Mouse (Mus musculus) ES-Bruce4 (cell line): ENCODE measurements around the gene Egflam. TPM values are rescaled to one million over a fixed set of nuclear protein-coding genes. Genes with fewer than 3 reads are reported as not detected.

Source experiments
- H3K27ac ChIP-seq: 2 replicates; pipeline ENCODE4 v1.5.1; 2012; ENCODE audit warnings: low read length, inconsistent platforms; ENCODE audit not compliant: insufficient read depth
- H3K27me3 ChIP-seq: 2 replicates; pipeline ENCODE4 v1.6.1; 2012; ENCODE audit warnings: mild to moderate bottlenecking, low read length, inconsistent platforms; ENCODE audit not compliant: control insufficient read depth, poor library complexity, insufficient read depth, severe bottlenecking
- H3K36me3 ChIP-seq: 2 replicates; pipeline ENCODE4 v1.6.1; 2012; ENCODE audit warnings: inconsistent platforms, mild to moderate bottlenecking, low read length, moderate library complexity; ENCODE audit not compliant: control insufficient read depth, poor library complexity, insufficient read depth, severe bottlenecking
- H3K4me1 ChIP-seq: one replicate; pipeline ENCODE4 v1.8.1; 2011; ENCODE audit warnings: low read length; ENCODE audit not compliant: control insufficient read depth, insufficient read depth
- H3K4me3 ChIP-seq: 2 replicates; pipeline ENCODE4 v1.5.1; 2011; ENCODE audit warnings: low read depth, mild to moderate bottlenecking, low read length
- H3K9ac ChIP-seq: 2 replicates; pipeline ENCODE4 v1.6.1; 2012; ENCODE audit warnings: low read depth, mild to moderate bottlenecking, inconsistent platforms; ENCODE audit not compliant: poor library complexity, severe bottlenecking
- H3K9me3 ChIP-seq: replicated peaks from 2 replicates; pipeline ENCODE4 v1.6.1; 2012; ENCODE audit warnings: mild to moderate bottlenecking, low read length, inconsistent platforms; ENCODE audit not compliant: control insufficient read depth, poor library complexity, insufficient read depth, severe bottlenecking
- CTCF ChIP-seq: IDR thresholded peaks from one replicate; pipeline ENCODE4 v1.8.1; 2011; ENCODE audit warnings: low read depth, low read length
- EP300 ChIP-seq: IDR thresholded peaks from 2 replicates; pipeline ENCODE4 v1.6.1; 2011; ENCODE audit warnings: low read depth, low read length; ENCODE audit not compliant: insufficient read depth
- POLR2A ChIP-seq: IDR thresholded peaks from one replicate; pipeline ENCODE4 v1.8.1; 2011; ENCODE audit warnings: low read length; ENCODE audit not compliant: insufficient read depth
- polyA plus RNA-seq: library from polyadenylated mRNA; stranded (reverse); fragments of >200 nt; gene quantifications from 2 replicates; pipeline ENCODE4 v1.2.4, GENCODE M21; 2011; ENCODE audit warnings: low read depth; ENCODE audit not compliant: missing spikeins, insufficient read depth, insufficient read length

Egflam gene
- polyA plus RNA-seq, 1 experiment, result 1.8 TPM

DNA sequence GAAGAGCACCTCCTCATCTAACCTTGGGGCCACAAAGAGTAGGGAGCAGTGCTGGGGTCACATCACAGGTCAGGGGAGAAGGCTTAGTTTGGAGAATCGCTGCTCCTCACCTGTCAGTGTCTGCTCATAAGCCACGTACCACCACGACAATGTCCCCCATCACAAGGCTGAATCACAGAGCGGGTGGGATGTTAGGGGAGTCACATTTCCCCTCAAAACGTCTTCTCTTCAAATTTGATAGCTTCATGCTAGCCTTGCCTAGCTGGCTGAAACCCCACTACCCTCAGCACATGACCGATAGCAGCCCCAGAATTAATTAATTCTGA, 181.0 kb downstream of the Egflam start:
- H3K27me3 ChIP-seq, result no peaks in the 10 kb centered on the region
- no peaks in the 10 kb centered on the region for H3K36me3 ChIP-seq
- no peak overlapping the region for H3K4me3 ChIP-seq
- TF ChIP-seq CTCF (no peak), EP300 (no peak)
- H3K9ac ChIP-seq, result no peak overlapping the region
- no peaks in the 10 kb centered on the region for H3K9me3 ChIP-seq
- H3K4me1 ChIP-seq, result no peaks in the 10 kb centered on the region
- no peak overlapping the region for H3K27ac ChIP-seq

DNA sequence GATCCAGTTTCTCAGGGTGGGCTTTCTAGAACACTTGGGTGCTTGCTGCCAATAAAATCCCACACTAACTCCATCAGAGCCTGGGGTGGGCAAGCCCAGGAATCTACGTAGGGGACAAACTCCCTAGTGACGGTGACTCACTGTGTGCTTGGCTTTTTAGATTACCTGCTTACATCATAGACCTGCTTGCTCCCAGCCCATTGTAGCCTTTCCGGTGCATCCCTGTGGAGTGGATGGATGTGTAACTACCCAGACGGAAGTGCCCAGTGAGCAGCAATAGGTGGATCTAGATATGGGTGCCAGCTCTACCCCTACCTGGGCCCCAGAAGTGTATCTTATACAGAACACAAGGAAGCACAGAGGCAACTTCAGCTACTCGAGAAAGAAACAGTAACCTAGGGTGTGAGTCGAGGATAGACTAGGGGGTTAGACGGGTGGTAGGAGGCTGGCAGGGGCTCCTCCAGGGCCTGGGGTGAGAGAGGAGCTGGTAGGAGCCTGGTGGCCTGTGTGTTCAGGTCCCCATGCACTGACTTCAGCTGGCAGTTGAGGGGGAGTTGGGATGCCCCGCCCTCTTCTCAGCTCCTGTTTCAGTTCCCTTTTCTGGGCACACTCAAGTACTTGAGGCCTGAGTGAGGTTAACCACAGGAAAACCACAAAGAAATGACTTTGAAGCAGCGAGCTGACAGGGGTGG, 181.5 kb downstream of the Egflam start:
- TF ChIP-seq CTCF (no peak), POLR2A (no peak), EP300 (no peak)
- Histone ChIP-seq H3K27me3 (no peaks in the 10 kb centered on the region), H3K9me3 (no peaks in the 10 kb centered on the region), H3K9ac (no peak overlapping the region), H3K4me3 (no peak overlapping the region), H3K36me3 (no peaks in the 10 kb centered on the region), H3K27ac (no peak overlapping the region), H3K4me1 (no peaks in the 10 kb centered on the region)

DNA sequence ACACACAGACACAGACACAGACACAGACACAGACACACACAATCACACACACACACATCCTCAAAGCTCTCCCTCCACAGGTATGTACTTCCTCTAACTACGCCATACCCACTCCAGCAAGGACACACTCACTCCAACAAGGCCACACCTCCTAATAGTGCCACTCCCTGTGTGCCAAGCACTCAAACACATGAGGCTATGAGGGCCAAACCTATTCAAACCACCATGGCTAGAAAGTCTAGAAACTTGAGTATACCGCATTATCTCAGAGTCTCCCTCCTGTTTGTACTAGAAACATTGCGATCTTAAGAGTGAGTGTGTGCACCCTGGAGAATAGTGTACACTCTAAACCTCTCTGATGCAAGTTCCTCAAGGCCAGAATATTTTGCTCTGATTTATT, 182.3 kb downstream of the Egflam start:
- TF ChIP-seq CTCF, result no peak
- no peak for TF ChIP-seq EP300
- no peak for TF ChIP-seq POLR2A
- H3K4me3 ChIP-seq, result no peak overlapping the region
- no peak overlapping the region for H3K9ac ChIP-seq
- H3K27me3 ChIP-seq, result no peaks in the 10 kb centered on the region
- H3K9me3 ChIP-seq, result no peaks in the 10 kb centered on the region
- H3K4me1 ChIP-seq, result no peaks in the 10 kb centered on the region
- no peak overlapping the region for H3K27ac ChIP-seq
- no peaks in the 10 kb centered on the region for H3K36me3 ChIP-seq

DNA sequence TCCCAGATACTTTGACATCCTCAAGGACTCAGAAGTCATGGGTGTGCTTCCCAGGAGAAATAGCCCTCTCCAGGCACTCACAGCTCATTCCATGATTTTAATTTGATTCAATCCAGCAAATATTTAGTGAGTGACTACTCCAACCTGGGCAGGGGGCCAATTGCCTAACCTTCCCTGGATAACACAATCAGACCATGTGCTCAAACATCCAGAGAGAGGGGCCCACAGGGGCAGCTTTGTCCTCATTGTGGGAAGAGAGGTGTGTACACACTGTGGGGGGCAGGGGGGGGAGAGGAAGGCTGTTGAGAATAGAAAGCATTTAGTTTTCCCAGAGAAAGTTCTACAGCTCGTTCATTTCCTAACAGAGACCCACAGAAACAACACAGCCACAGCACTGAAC, 184.5 kb downstream of the Egflam start:
- H3K36me3 ChIP-seq, result no peaks in the 10 kb centered on the region
- no peak overlapping the region for H3K9ac ChIP-seq
- no peaks in the 10 kb centered on the region for H3K4me1 ChIP-seq
- no peak overlapping the region for H3K4me3 ChIP-seq
- no peaks in the 10 kb centered on the region for H3K27me3 ChIP-seq
- no peak for TF ChIP-seq CTCF
- TF ChIP-seq EP300, result no peak
- TF ChIP-seq POLR2A, result no peak
- H3K27ac ChIP-seq, result no peak overlapping the region
- no peaks in the 10 kb centered on the region for H3K9me3 ChIP-seq

DNA sequence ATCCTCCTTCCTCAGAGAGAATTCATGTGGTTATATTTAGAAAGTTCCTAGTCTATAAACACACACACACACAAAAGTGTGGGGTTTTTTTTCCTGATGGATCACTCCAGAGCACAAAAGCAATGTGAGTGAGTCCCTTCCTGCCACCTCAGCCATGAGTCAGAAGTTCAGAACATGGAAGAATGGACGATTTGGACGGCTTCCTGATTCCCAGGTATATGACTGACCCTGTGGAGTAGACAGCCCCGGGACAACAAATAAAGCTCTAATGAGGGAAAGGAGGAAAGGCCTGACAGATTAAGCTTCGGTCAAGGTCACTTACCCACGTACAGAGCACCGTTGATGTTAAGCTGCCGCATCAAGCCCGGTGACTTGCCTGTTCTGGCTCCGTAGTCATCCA, 190.0 kb downstream of the Egflam start:
- H3K9me3 ChIP-seq, result no peaks in the 10 kb centered on the region
- TF ChIP-seq POLR2A (no peak), CTCF (no peak), EP300 (no peak)
- no peaks in the 10 kb centered on the region for H3K4me1 ChIP-seq
- no peak overlapping the region for H3K9ac ChIP-seq
- no peaks in the 10 kb centered on the region for H3K36me3 ChIP-seq
- H3K27me3 ChIP-seq, result no peaks in the 10 kb centered on the region
- no peak overlapping the region for H3K27ac ChIP-seq
- H3K4me3 ChIP-seq, result no peak overlapping the region

DNA sequence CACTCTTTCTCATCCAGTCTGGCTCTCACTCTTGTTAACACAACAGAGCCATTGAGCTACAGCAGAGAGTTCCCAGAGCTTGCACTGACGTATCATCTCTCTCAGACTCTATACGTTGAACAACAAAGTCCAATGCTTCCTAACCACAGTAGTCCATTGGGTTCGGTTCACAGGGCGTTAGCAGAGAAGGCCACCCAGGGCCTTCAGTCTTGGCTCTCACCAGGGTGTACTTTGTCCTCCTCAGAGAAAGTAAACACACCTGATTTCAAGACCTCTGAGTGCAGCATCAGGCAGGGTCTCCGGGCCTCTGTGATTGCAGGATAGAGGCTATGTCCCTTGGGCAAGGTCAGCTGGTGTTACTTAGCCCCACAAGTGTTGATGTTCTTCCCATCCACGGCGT, 190.9 kb downstream of the Egflam start:
- no peaks in the 10 kb centered on the region for H3K4me1 ChIP-seq
- H3K36me3 ChIP-seq, result no peaks in the 10 kb centered on the region
- no peak for TF ChIP-seq EP300
- no peak for TF ChIP-seq CTCF
- no peak for TF ChIP-seq POLR2A
- H3K9me3 ChIP-seq, result no peaks in the 10 kb centered on the region
- no peak overlapping the region for H3K9ac ChIP-seq
- H3K27ac ChIP-seq, result no peak overlapping the region
- no peaks in the 10 kb centered on the region for H3K27me3 ChIP-seq
- H3K4me3 ChIP-seq, result no peak overlapping the region
